Mouse (Mus musculus) thymus, adult 18-20 months (tissue): ENCODE data around the gene Gata3.

ENCODE experiments used
- DNase-seq, 2 experiments: peaks; one replicate each; pipeline ENCODE4 v3.0.0; 2022; ENCODE audit warnings: mixed read lengths in 2 of 2

Gata3 gene

GRCm38 (mm10) chr2:9885217-9885770, 4.5 kb downstream of the Gata3 start:
- DNase-seq, result no peak

- DNase-seq, result no peak
Observed at GRCm38 (mm10) chr2:9884533-9885216, 5.2 kb downstream of the Gata3 start.

- no peak for DNase-seq
Observed at GRCm38 (mm10) chr2:9883803-9884532, 5.9 kb downstream of the Gata3 start.

- no peak for DNase-seq
Observed at GRCm38 (mm10) chr2:9882926-9883802, 6.7 kb downstream of the Gata3 start.

GRCm38 (mm10) chr2:9882371-9882925, 7.4 kb downstream of the Gata3 start:
- no peak for DNase-seq

- no peak for DNase-seq
Observed at GRCm38 (mm10) chr2:9881611-9882023, 8.2 kb downstream of the Gata3 start.

GRCm38 (mm10) chr2:9881051-9881591, 8.7 kb downstream of the Gata3 start, which contains the start of gene 4930412O13Rik:
Gene 4930412O13Rik (plus strand): TSS chr2:9881252.
- DNase-seq, result no peak

- DNase-seq, result no peak
Observed at GRCm38 (mm10) chr2:9880271-9880670, 9.6 kb downstream of the Gata3 start.

GRCm38 (mm10) chr2:9879493-9879892, 10.3 kb downstream of the Gata3 start:
- peak; percentile 91 to 93 for DNase-seq

- no peak for DNase-seq
Observed at GRCm38 (mm10) chr2:9879092-9879491, 10.7 kb downstream of the Gata3 start.

GRCm38 (mm10) chr2:9878564-9879081, 11.2 kb downstream of the Gata3 start:
- peak; percentile 76 to 84 for DNase-seq

GRCm38 (mm10) chr2:9877966-9878563, 11.8 kb downstream of the Gata3 start:
- peak; percentile 35 to 55 for DNase-seq

GRCm38 (mm10) chr2:9877326-9877690, 12.5 kb downstream of the Gata3 start:
- DNase-seq, result peak; percentile 44 to 46

GRCm38 (mm10) chr2:9876621-9877325, 13.1 kb downstream of the Gata3 start:
- peak in 1 of 2 experiments; percentile 33 for DNase-seq

GRCm38 (mm10) chr2:9875676-9876357, 14.0 kb downstream of the Gata3 start:
- peak in 1 of 2 experiments; percentile 57 for DNase-seq

- no peak for DNase-seq
Observed at GRCm38 (mm10) chr2:9875220-9875619, 14.6 kb downstream of the Gata3 start.

GRCm38 (mm10) chr2:9874467-9875219, 15.2 kb downstream of the Gata3 start:
- DNase-seq, result peak in 1 of 2 experiments; percentile 22

- DNase-seq, result no peak
Observed at GRCm38 (mm10) chr2:9873757-9874156, 16.1 kb downstream of the Gata3 start.

- DNase-seq, result peak in 1 of 2 experiments; percentile 47
Observed at GRCm38 (mm10) chr2:9872682-9873081, 17.2 kb downstream of the Gata3 start.
